Mouse (Mus musculus) cortical plate, adult 2 months (tissue): ENCODE measurements at regions not wholly inside any gene's neighbourhood (a gene's known extent, or its start where the extent isn't known, plus 50 kb on each side); places are given as distances from the start of the nearest gene placed in this dataset.

Experiments used
- CTCF ChIP-seq: fragments of 200-500 bp; IDR thresholded peaks from 2 replicates; pipeline ENCODE4 v1.5.1; 2011; ENCODE audit warnings: mild to moderate bottlenecking, control low read depth, low read length; ENCODE audit not compliant: insufficient read depth; ENCODE audit errors: extremely low read depth
- POLR2A ChIP-seq: fragments of 200-500 bp; IDR thresholded peaks from 2 replicates; pipeline ENCODE4 v1.6.1; 2011; ENCODE audit warnings: mild to moderate bottlenecking, low read length, control low read depth; ENCODE audit not compliant: insufficient read depth; ENCODE audit errors: extremely low read depth

DNA sequence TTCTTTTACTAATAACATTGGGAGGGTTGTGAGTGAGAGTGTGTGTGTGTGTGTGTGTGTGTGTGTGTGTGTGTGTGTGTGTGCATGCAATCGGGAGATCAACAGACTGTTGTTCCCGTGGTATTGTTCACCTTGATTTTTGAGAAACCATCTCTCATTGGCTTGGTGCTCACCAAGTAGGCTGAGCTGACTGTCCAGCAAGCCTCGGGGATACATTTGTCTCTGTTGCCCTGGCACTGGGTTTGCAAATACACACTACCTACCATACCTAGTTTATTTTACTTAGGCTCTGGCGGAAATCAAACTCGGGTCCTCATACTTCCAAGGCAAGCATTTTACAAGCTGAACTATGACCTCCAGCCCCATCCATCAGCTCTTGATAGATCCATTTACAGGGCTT lies 306.0 kb upstream of the Ppargc1a start:
- TF ChIP-seq POLR2A (no peak), CTCF (no peak)
